Mouse (Mus musculus): Measurements from ENCODE around the gene Flnc. TPM values are rescaled to one million over a fixed set of nuclear protein-coding genes. Genes with fewer than 3 reads are reported as not detected.

Flnc gene
- polyA plus RNA-seq, 1 experiment = 2.6 TPM

- Histone ChIP-seq H3K27ac (ENCODE audit: control insufficient read depth, insufficient read depth, low read depth, low read length) (no peak overlapping the region), H3K27me3 (ENCODE audit: control insufficient read depth, insufficient read depth, low read length) (no peaks in the 10 kb centered on the region), H3K4me3 (ENCODE audit: control insufficient read depth, low read depth, low read length) (peak overlapping the region; percentile 12), H3K36me3 (ENCODE audit: control insufficient read depth, insufficient read depth, low read length) (no peaks in the 10 kb centered on the region), H3K4me1 (ENCODE audit: control insufficient read depth, insufficient read depth, low read length) (no peaks in the 10 kb centered on the region)
- TF ChIP-seq CTCF (IDR thresholded peaks at IDR 0.05; ENCODE audit: control insufficient read depth, insufficient read depth, insufficient replicate concordance, low read depth, low read length) (peak; percentile 89), POLR2A (IDR thresholded peaks at IDR 0.05; ENCODE audit: control insufficient read depth, low read depth, low read length) (no peak)
Measured at GRCm38 (mm10) chr6:29484716-29485559, 51.9 kb downstream of the Flnc start.

DNA sequence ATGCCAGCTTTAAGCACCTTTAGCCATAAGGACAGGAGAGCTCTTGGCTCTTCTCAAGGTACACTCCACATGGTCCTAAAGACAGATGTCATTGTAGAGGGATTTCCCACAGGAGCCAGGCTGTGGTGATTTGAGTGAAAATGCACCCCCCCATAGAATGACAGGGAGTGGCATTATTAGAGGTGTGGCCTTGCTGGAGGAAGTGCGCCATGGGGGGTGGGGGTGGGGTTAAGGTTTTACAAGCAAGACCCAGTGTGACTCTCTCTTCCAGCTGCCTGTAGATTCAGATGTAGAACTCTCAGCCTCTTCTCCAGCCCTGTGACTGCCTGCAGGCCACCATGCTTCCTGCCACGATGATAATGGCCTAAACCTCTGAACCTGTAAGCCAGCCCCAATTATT, 52.9 kb downstream of the Flnc start:
- Histone ChIP-seq H3K36me3 (ENCODE audit: control insufficient read depth, insufficient read depth, low read length) (no peaks in the 10 kb centered on the region), H3K27me3 (ENCODE audit: control insufficient read depth, insufficient read depth, low read length) (no peaks in the 10 kb centered on the region), H3K4me1 (ENCODE audit: control insufficient read depth, insufficient read depth, low read length) (no peaks in the 10 kb centered on the region), H3K4me3 (ENCODE audit: control insufficient read depth, low read depth, low read length) (no peak overlapping the region), H3K27ac (ENCODE audit: control insufficient read depth, insufficient read depth, low read depth, low read length) (no peak overlapping the region)
- no peak for TF ChIP-seq CTCF (IDR thresholded peaks at IDR 0.05; ENCODE audit: control insufficient read depth, insufficient read depth, insufficient replicate concordance, low read depth, low read length)
- no peak for TF ChIP-seq POLR2A (IDR thresholded peaks at IDR 0.05; ENCODE audit: control insufficient read depth, low read depth, low read length)

DNA sequence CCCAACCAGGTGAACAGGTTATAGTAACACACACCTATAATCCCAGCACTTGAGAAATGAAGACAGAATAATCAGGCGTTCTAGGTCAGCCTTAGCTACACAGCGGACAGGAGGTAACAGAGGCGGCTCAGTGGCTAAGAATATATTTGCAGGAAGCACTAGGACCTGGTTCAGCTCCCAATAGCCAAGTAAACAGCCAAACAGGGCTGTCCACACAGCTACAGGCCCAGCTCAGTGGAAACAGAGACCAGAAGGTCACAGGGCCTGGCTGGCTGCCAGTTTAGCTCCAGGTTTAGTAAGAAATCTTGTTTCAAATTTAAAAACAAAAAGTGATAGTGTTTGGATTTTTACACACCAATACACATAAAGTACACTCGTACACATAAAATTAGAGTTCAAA, 61.0 kb downstream of the Flnc start:
- no peak overlapping the region for H3K4me3 ChIP-seq (ENCODE audit: control insufficient read depth, low read depth, low read length)
- H3K27me3 ChIP-seq (ENCODE audit: control insufficient read depth, insufficient read depth, low read length) = no peaks in the 10 kb centered on the region
- no peak overlapping the region for H3K27ac ChIP-seq (ENCODE audit: control insufficient read depth, insufficient read depth, low read depth, low read length)
- no peaks in the 10 kb centered on the region for H3K36me3 ChIP-seq (ENCODE audit: control insufficient read depth, insufficient read depth, low read length)
- TF ChIP-seq CTCF (IDR thresholded peaks at IDR 0.05; ENCODE audit: control insufficient read depth, insufficient read depth, insufficient replicate concordance, low read depth, low read length) (no peak), POLR2A (IDR thresholded peaks at IDR 0.05; ENCODE audit: control insufficient read depth, low read depth, low read length) (no peak)
- peaks cover 3% of the 10 kb centered on the region; the same call in 1 of the 2 replicates for H3K4me1 ChIP-seq (ENCODE audit: control insufficient read depth, insufficient read depth, low read length)

GRCm38 (mm10) chr6:29496270-29496669, 63.2 kb downstream of the Flnc start:
- H3K4me3 ChIP-seq (ENCODE audit: control insufficient read depth, low read depth, low read length) = peak overlapping the region; percentile 19; the same call in 1 of the 2 replicates
- H3K27me3 ChIP-seq (ENCODE audit: control insufficient read depth, insufficient read depth, low read length) = no peaks in the 10 kb centered on the region
- no peak for TF ChIP-seq CTCF (IDR thresholded peaks at IDR 0.05; ENCODE audit: control insufficient read depth, insufficient read depth, insufficient replicate concordance, low read depth, low read length)
- TF ChIP-seq POLR2A (IDR thresholded peaks at IDR 0.05; ENCODE audit: control insufficient read depth, low read depth, low read length) = no peak
- H3K4me1 ChIP-seq (ENCODE audit: control insufficient read depth, insufficient read depth, low read length) = peaks cover 3% of the 10 kb centered on the region; the same call in 1 of the 2 replicates
- no peaks in the 10 kb centered on the region for H3K36me3 ChIP-seq (ENCODE audit: control insufficient read depth, insufficient read depth, low read length)
- no peak overlapping the region for H3K27ac ChIP-seq (ENCODE audit: control insufficient read depth, insufficient read depth, low read depth, low read length)

DNA sequence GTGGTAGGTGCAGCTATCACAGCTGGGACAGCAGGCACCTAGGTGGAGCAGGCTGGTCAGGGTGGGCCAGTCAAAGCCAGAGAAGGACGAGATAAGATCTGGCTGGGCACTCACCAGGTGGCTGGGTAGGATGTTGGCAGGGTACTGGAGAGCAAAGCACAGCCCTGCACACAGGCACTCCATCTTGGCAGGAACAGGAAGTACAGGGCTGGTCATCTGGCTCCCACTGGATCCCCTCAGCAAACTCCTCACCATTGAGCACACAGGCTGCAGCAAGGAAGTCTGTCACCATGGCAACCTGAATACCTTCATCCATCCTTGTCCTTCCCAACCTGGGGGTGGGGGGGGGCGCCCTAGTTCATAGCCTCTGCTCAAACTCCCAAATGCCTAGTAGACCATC, 64.7 kb downstream of the Flnc start:
- H3K36me3 ChIP-seq (ENCODE audit: control insufficient read depth, insufficient read depth, low read length) = no peaks in the 10 kb centered on the region
- no peak overlapping the region for H3K4me3 ChIP-seq (ENCODE audit: control insufficient read depth, low read depth, low read length)
- H3K27ac ChIP-seq (ENCODE audit: control insufficient read depth, insufficient read depth, low read depth, low read length) = no peak overlapping the region
- peaks cover 3% of the 10 kb centered on the region; the same call in 1 of the 2 replicates for H3K4me1 ChIP-seq (ENCODE audit: control insufficient read depth, insufficient read depth, low read length)
- H3K27me3 ChIP-seq (ENCODE audit: control insufficient read depth, insufficient read depth, low read length) = no peaks in the 10 kb centered on the region
- no peak for TF ChIP-seq POLR2A (IDR thresholded peaks at IDR 0.05; ENCODE audit: control insufficient read depth, low read depth, low read length)
- TF ChIP-seq CTCF (IDR thresholded peaks at IDR 0.05; ENCODE audit: control insufficient read depth, insufficient read depth, insufficient replicate concordance, low read depth, low read length) = no peak

GRCm38 (mm10) chr6:29500177-29500576, 67.1 kb downstream of the Flnc start:
- Histone ChIP-seq H3K4me3 (ENCODE audit: control insufficient read depth, low read depth, low read length) (no peak overlapping the region), H3K27me3 (ENCODE audit: control insufficient read depth, insufficient read depth, low read length) (no peaks in the 10 kb centered on the region), H3K4me1 (ENCODE audit: control insufficient read depth, insufficient read depth, low read length) (peaks cover 3% of the 10 kb centered on the region; the same call in 1 of the 2 replicates), H3K27ac (ENCODE audit: control insufficient read depth, insufficient read depth, low read depth, low read length) (no peak overlapping the region), H3K36me3 (ENCODE audit: control insufficient read depth, insufficient read depth, low read length) (no peaks in the 10 kb centered on the region)
- no peak for TF ChIP-seq POLR2A (IDR thresholded peaks at IDR 0.05; ENCODE audit: control insufficient read depth, low read depth, low read length)
- no peak for TF ChIP-seq CTCF (IDR thresholded peaks at IDR 0.05; ENCODE audit: control insufficient read depth, insufficient read depth, insufficient replicate concordance, low read depth, low read length)

GRCm38 (mm10) chr6:29500810-29501209, 67.8 kb downstream of the Flnc start:
- no peak overlapping the region for H3K27ac ChIP-seq (ENCODE audit: control insufficient read depth, insufficient read depth, low read depth, low read length)
- H3K4me1 ChIP-seq (ENCODE audit: control insufficient read depth, insufficient read depth, low read length) = peaks cover 3% of the 10 kb centered on the region; the same call in 1 of the 2 replicates
- TF ChIP-seq CTCF (IDR thresholded peaks at IDR 0.05; ENCODE audit: control insufficient read depth, insufficient read depth, insufficient replicate concordance, low read depth, low read length) = no peak
- no peaks in the 10 kb centered on the region for H3K36me3 ChIP-seq (ENCODE audit: control insufficient read depth, insufficient read depth, low read length)
- H3K4me3 ChIP-seq (ENCODE audit: control insufficient read depth, low read depth, low read length) = no peak overlapping the region
- no peaks in the 10 kb centered on the region for H3K27me3 ChIP-seq (ENCODE audit: control insufficient read depth, insufficient read depth, low read length)
